Mouse (Mus musculus): Measurements from ENCODE around the gene Mpc1.

Mpc1 gene

GRCm38 (mm10) chr17:8272054-8272749 lies 10.5 kb upstream of the Mpc1 start:
- peak; percentile 95 for TF ChIP-seq GATA4 (IDR thresholded peaks at IDR 0.05; ENCODE audit: insufficient replicate concordance, low read length)

DNA sequence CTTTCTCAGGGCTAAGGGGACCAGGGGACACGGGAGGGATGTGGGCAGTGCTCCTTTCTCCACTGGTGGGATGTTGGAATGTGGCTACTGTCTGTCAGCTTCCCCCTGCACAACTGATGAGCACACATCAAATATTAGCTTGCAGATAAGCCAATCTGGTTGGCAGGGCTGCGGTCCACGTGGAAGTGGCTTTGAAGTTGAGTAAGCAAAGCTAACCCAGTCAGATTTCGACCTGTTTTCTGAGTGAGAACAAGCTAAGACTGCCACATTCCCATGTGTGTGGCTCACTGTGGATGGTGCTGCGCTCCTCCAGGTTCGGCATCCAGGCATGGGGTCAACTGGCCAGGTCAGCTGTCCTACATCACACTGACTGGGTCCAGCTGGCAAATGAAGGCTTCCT lies 9.8 kb upstream of the Mpc1 start:
- peak; percentile 93 for TF ChIP-seq GATA4 (IDR thresholded peaks at IDR 0.05; ENCODE audit: insufficient replicate concordance, low read length)

- no peak for TF ChIP-seq GATA4 (IDR thresholded peaks at IDR 0.05; ENCODE audit: insufficient replicate concordance, low read length)
Observed at GRCm38 (mm10) chr17:8276071-8276470, 6.6 kb upstream of the Mpc1 start.

- no peak for TF ChIP-seq GATA4 (IDR thresholded peaks at IDR 0.05; ENCODE audit: insufficient replicate concordance, low read length)
Observed at GRCm38 (mm10) chr17:8276680-8277079, 6.0 kb upstream of the Mpc1 start.

- TF ChIP-seq GATA4 (IDR thresholded peaks at IDR 0.05; ENCODE audit: insufficient replicate concordance, low read length) = no peak
Observed at GRCm38 (mm10) chr17:8277266-8277665, 5.4 kb upstream of the Mpc1 start.

DNA sequence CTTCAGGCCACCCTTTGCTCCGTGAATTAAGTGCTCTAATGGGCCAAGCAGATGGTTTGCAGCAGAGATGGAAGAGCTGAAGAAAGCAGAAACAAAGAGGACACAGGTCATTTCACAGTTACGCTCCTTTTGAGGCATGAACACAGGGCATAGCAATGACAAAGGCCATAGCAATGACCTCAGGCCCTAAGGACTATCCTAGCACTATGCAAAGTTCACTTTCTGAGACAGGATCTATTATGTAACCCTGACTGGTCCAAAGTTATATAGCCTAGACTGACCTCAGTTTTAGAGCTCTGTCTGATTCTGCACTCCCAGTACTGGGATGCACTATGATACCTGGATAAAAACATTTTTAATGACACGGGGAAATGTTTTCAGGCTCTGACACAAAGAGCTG lies 4.3 kb upstream of the Mpc1 start:
- TF ChIP-seq GATA4 (IDR thresholded peaks at IDR 0.05; ENCODE audit: insufficient replicate concordance, low read length) = no peak

- TF ChIP-seq GATA4 (IDR thresholded peaks at IDR 0.05; ENCODE audit: insufficient replicate concordance, low read length) = peak; percentile 7; the same call in 1 of the 2 replicates
Observed at GRCm38 (mm10) chr17:8283526-8284253, 986 bp downstream of the Mpc1 start.

DNA sequence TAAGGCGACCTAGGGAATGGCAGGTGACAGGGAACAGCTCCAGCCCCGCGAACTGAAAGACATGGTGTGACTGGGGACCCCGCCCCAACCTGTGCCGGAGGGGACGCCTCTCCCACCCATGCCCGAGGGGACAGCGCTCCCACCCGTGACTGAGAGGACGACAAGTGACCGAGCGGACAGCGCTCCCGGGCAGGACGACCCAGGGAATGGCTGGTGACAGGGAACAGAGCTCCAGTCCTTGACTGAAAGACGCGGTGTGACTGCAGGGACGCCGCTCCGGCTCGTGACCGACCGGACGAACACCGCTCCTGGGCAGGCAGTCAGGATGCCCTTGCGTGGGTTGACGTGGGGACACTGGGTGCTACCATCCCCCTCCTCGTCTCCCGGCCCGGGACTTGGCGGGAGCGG lies 1.6 kb downstream of the Mpc1 start:
- TF ChIP-seq GATA4 (IDR thresholded peaks at IDR 0.05; ENCODE audit: insufficient replicate concordance, low read length) = no peak

- TF ChIP-seq GATA4 (IDR thresholded peaks at IDR 0.05; ENCODE audit: insufficient replicate concordance, low read length) = no peak
Observed at GRCm38 (mm10) chr17:8285056-8285455, 2.4 kb downstream of the Mpc1 start.

GRCm38 (mm10) chr17:8286987-8287386 lies 4.3 kb downstream of the Mpc1 start:
- TF ChIP-seq GATA4 (IDR thresholded peaks at IDR 0.05; ENCODE audit: insufficient replicate concordance, low read length) = no peak

GRCm38 (mm10) chr17:8289993-8290679 lies 7.4 kb downstream of the Mpc1 start:
- TF ChIP-seq GATA4 (IDR thresholded peaks at IDR 0.05; ENCODE audit: insufficient replicate concordance, low read length) = no peak

DNA sequence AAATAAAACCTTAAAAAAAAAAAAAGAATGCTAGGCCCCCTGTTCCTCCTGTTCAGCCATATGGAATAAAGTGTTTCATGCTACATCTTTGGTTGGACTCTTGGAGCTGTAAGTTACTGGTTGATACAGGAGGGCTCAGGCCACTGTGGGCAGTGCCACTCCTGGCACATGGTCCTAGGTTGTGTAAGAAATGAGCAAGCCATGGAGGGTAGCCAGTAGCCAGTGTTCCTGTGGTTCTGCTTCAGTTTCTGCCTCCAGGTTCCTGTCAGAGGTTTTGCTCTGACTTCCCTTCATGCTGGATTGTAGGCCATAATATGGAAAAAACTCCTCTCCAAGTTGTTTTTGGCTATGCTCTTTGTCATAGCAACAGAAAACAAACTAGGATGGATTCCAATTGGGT lies 8.0 kb downstream of the Mpc1 start:
- no peak for TF ChIP-seq GATA4 (IDR thresholded peaks at IDR 0.05; ENCODE audit: insufficient replicate concordance, low read length)

GRCm38 (mm10) chr17:8295825-8296224 lies 13.1 kb downstream of the Mpc1 start:
- TF ChIP-seq GATA4 (IDR thresholded peaks at IDR 0.05; ENCODE audit: insufficient replicate concordance, low read length) = no peak

- no peak for TF ChIP-seq GATA4 (IDR thresholded peaks at IDR 0.05; ENCODE audit: insufficient replicate concordance, low read length)
Observed at GRCm38 (mm10) chr17:8296313-8296844, 13.7 kb downstream of the Mpc1 start.

DNA sequence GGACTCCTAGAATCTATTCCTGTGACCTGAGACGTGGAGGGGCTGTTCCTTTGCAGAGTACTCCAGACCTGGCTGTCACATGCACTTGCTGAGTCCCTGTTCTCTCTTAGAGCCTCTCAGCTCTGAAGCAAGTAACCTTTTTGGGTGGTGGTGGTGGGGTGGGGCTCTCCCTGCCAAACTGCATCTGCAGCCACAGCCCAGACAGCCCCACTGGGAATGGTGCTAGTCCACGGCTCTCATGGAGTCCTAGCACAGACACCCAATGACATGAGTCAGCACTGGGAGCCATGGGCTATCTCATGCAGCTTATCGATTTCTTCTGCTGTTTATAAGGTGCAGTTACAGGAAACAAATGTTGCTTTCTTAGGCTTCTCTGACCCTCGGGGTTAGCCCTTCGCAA lies 15.0 kb downstream of the Mpc1 start:
- no peak for TF ChIP-seq GATA4 (IDR thresholded peaks at IDR 0.05; ENCODE audit: insufficient replicate concordance, low read length)

DNA sequence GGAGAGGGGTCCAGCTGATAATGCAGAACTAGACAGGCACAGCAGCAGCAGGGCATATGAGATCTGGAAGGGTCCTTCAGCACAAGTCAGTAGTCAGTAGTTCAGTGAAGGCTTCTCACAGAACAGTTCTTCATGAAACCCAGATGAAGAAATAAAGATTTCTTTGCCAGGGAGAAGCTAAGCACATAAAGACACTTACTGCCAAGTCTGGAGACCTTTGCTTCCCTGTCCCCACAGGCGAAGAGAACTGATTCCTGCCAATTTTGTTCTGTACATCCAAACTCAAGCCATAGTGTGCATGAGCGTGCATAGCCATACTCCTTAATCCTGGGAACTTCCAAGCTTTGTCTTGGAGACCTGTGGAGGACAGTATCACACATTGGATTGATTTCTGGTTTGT lies 15.6 kb downstream of the Mpc1 start:
- TF ChIP-seq GATA4 (IDR thresholded peaks at IDR 0.05; ENCODE audit: insufficient replicate concordance, low read length) = no peak

Measured in liver, adult (tissue).